Mouse (Mus musculus) heart, postnatal 25 days (tissue): ENCODE data around the gene Aqp6. TPM values are rescaled to one million over a fixed set of nuclear protein-coding genes. Genes with fewer than 3 reads are reported as not detected.

Source experiments
- DNase-seq: peaks from one replicate; pipeline ENCODE4 v3.0.0; 2022; ENCODE audit warnings: low spot score
- intact Hi-C: fragments of 180-260 bp; cut with DNase I; formaldehyde crosslinking; loops from one replicate; pipeline ENCODE4 v1.15.1; 2025
- total RNA-seq, 2 experiments: library from RNA; stranded (reverse); gene quantifications; 2 replicates each; pipeline ENCODE4 v1.2.3; 2021

Aqp6 gene
- total RNA-seq, 2 experiments from 2014 or later = not detected

DNA sequence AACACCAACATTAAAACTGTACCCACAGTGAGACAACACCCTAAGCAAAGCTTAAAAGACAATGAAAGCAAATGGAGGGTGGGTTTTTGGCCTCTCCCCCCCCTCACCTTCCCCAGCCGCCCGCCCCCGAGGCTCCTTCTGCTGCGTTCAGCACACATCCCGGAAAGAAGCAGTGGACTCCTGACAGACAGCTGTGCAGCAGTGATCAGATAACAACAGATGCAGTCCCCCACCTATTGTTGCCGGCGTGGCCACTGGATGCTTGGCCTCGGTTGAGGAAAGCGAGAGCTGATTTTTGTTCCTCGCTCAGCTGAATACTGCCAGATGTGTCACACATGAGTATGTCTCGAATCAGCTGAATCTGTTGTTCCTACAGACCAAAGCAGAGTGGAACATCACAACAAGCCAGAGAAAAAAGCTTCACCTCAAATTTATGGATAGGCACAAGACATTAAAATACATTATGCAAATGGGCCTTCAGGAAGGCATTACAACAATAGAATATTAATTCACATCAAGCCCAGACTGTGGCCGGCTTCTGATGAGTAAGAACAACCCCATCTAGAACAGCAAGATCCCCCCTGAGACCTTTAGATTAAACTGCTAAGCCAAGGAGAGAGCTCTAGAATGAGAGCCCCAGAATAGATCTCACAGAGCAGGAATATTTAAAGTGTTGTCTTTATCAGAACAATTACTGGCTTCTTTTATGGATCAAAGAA is 36.4 kb downstream of the Aqp6 start:
- intact Hi-C loops = no loop called here
- DNase-seq = no peak

DNA sequence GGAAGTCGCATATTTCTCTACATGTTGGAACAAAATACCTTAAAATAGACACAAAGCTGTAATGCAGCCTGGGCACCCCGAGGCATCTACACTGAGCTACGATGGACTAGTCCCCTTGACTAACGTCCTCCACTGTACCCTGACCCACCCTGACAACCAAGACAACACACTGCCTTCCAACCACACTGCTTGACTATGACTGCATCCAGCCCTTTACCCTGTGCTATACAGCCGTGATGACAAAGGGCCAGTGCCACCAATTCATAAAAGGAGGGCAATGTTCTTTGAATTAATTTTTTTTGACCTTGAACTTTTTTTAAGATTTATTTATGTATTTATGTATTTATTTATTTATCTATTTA is 36.9 kb downstream of the Aqp6 start:
- intact Hi-C loops = no loop called here
- no peak for DNase-seq

DNA sequence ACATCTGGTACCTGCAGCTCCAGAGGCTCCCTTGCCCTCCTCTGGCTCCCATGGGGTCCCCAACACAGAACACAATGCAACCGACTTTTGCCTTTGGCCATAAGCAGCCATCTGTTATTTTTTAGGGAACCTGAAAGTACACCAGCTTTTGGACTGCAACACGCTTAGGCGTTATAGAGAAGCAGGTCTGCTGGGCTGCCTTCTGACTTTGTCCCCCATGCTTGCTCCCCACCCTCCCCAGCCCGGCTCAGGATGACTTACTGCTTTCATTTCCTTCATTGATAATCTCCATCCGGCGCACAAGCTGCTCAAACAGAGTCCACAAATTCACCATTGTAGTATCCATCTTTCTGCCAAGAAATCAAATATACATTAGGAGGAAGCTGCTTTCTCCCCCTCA is 41.4 kb downstream of the Aqp6 start:
- intact Hi-C loops = no loop called here
- DNase-seq = no peak

DNA sequence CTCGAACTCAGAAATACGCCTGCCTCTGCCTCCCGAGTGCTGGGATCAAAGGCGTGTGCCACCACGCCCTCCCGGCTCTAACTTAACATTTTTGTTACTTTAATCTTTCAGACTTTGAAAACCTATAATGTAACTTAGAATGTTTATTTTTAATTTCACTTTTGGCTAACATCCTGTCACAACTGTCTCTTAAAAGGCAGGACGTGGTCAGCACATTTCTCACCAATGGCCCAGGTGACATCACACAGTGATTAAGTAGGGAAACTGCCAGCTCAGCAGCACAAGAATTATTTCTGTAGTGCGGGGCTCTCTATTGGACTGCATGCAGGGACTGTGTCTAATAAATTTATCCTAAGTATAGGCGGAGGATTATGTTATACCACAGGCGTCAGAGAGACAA is 42.6 kb downstream of the Aqp6 start:
- DNase-seq = no peak
- intact Hi-C loops = no loop called here

DNA sequence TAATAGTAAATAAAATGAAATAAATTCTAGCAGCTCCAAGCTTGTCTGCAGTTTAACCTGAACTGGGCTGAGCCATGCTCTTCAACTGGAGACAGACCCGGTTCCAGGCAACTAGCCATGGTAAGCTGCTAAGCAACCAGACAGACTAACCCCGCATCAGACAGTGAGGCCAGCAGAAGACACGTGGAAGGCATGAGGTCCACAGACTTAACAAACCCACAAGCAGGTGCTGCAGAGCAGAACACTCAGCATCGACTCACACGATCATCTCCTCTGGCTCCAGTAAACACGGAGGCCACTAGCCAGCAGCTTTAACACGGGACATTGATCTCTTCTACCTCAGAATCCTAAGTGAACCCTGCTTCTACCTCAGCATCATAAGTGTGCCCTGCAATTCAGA is 43.6 kb downstream of the Aqp6 start:
- no peak for DNase-seq

DNA sequence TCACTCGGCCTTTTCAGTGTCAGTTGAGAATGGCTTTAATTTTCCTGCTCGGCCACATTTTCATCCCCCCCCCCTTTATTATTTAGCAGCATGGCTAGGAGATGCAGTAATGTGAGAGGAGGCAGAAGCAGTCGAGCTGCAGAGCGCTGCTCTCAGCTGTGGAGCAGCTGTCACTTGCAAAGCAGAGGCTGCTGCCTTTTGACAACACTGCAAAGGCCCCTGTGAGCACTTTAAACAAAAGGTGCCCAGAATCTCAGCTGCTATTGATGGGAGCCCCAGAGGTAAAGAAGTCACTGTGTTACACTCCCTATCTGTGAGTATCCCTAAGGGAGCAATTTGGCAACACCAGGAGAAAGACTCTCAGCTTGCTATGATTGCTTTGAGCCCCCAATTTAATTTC is 47.1 kb downstream of the Aqp6 start:
- intact Hi-C loops = no loop called here
- no peak for DNase-seq

More for the DNA sequence above, 43.6 kb downstream of the Aqp6 start:
- intact Hi-C loops = no loop called here

DNA sequence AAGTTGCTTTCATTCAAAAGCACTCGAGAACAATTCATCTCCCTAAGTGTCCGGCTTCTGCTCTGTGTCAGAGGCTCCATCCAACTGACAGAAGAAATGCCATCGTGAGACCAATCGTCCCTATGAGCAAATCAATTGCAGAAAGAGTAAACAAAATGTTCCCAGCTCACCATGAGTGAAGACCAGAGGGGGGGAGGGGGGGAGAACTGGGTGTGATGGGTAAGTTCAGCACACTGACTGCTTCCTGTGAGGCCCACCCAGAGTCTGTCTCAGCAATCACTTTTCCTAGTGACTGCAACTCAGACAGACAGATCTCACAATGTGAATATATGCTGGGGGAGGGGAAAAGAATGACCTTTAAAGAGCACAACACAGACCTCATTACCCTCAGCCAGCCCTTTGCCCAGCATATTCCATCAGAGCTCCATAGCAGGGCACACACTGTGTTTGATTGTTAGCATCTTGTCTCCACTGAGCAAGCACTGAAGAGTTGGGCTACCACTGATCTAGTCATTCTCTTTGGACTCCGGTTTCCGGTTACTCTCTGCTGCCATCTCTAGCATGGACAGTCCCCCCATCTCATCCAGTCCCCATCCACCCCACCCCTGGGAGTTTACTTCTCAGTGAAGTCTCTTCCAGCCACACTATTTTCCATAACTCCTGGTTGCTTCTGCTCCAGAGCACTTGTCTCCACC is 48.0 kb downstream of the Aqp6 start:
- intact Hi-C loops = no loop called here
- DNase-seq = no peak

DNA sequence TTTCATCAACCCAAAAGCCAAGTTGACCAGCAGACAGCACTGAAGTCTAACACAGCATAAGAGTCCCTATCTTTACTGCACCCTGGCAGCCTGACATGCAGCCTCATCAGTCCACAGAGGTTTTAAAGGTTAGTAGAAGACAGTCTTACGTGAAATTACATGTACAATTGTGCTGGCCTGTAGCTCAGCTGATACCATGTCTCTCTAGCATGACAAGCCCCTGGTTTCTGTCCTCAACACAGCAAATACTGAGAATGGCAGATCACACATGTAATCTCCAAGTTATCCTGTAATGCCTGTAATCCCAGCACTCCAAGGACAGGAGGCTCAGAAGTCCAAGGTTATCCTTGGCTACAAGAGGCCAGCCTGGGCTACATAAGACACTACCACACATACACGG is 49.1 kb downstream of the Aqp6 start:
- intact Hi-C loops = no loop called here
- no peak for DNase-seq

DNA sequence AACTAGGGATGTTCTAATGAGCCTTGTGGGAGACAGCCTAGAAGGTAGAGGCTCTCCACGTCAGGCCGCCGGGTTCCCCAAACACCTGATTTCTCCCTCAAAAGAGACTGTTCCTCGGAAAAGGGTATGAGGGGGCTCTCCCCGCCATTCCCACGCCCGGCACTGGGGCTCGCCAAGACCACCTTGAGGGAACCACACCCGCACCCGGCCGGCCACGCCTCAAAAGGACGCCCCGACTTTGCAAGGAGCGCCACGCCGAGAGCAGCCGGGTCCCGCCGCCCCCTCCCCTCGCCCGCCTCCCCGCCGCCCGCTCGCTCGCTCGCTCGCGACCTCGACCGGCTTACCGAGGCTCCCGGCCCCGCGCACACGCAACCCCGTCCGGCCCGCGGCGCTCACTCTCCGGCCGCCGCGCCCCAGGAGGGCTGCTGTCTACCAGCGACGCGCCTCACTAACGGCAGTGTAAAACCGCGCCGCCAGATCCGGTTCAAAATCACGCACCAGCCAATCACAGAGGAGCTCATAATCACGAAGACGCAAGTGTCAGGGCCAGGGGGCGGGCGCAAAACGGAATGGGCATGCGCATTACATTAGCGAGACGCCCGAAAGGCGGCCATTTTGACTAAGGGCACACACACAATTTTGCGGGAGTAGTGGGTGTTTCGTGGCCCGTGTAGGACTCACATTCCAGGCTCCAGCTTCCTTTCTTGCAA is 50.1 kb downstream of the Aqp6 start, which contains the start of gene Racgap1:
Gene Racgap1 (minus strand): TSS at position 494 of the 710 bp plus-strand sequence.
- DNase-seq = peak; percentile 91
- intact Hi-C loops = no loop called here

DNA sequence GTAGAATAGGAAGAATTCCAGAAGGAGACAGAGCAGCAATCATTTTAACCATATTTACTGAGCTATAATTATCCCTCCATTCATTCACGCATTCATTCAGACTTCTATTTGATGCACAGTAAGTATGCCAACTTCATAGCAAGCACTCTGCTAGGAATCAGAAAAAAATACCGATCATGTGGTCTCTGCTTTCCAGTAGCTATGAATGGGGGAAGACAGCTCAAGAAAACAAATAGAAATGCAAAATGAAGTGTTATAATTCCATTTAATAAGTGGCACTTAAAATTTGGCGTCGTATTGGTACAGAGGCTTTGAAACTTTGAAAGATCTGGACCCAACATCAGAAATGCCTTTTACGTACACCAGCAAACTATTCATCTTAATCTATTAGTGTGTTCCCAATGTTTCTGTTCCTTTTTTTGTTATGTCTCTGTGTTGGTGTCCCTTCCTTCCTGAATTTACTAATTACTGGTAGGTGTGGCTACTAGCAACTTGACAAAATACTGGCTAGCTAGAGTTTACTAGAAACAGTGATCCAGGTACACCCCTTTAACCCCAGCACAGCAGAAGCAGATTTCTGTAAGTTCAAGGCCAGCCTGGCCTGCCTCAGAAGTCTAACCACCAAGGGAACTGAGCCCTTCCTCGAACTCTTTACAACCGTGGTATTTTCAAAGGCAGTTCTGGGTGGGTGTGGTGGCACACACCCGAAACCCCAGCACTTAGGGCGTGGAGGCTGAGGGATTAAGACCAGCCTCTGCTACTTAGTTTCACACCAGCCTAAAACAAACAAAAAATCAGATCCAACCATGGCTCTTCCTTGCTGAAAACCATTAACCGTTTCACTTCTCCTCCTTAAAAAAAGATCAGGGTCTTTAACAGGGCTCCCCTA is 51.0 kb downstream of the Aqp6 start:
- no peak for DNase-seq
- intact Hi-C loops = no loop called here

DNA sequence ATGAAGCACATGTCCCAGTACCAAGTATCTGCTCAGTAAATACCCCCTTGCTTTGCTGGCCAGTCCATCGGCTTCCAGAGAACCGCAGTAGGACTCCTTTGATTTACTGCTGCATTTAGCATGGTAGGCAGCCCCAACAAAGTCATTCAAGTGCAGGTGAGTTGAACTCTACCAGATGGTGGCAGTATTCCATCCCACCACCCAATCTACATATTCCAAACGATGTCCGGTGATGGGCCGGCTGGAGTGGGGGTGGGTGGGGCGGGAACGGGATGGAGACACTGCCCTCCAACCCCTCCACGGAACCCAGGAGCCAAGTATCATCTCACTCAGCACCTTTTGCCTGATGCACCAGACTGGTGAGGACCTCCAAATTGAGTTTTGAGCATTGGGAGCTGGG is 52.1 kb downstream of the Aqp6 start:
- intact Hi-C loops = no loop called here
- no peak for DNase-seq

DNA sequence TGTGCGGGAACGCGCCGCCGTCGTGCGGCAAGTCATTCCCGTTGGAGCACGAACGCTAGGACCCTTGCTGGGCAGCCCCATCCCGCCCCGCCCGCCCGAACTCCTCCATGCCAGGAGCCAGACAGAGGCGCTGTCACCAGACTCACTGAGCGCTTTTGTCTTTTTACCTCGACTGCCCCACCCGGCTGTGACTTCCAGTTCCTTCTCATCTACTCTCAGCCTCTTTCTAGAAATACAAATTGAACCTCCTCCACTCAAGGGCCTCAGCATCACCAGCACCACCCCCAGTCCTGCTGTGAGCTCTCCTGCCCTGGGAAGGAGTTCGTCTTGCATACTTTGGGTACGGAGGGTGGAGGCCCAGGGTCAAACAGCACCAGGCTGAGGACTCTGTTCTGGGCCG is 52.7 kb downstream of the Aqp6 start:
- intact Hi-C loops = no loop called here
- no peak for DNase-seq

Other genes starting within 250 kb of the Aqp6 start
- 10 to 100 TPM; 20.1 to 21.1 TPM for gene Fmnl3, start 230.9 kb upstream of the Aqp6 start, total RNA-seq
- gene Tmbim6, start 208.5 kb upstream of the Aqp6 start, total RNA-seq = 100 to 1,000 TPM; 207 to 215 TPM
- gene Nckap5l, start 143.7 kb upstream of the Aqp6 start, total RNA-seq = 1 to 10 TPM; 6.4 to 7.6 TPM
- gene Bcdin3d, start 126.7 kb upstream of the Aqp6 start, total RNA-seq = 1 to 10 TPM; 3.2 to 4.0 TPM
- gene Faim2, start 73.2 kb upstream of the Aqp6 start, total RNA-seq = under 1 TPM in 1 of 2 experiments, not detected in 1; 0.11 TPM
- gene Aqp2, start 22.3 kb upstream of the Aqp6 start, total RNA-seq = not detected
- gene Aqp5, start 10.6 kb upstream of the Aqp6 start, total RNA-seq = under 1 TPM in 1 of 2 experiments, not detected in 1; 0.22 TPM
- 1 to 10 TPM; 2.8 to 3.0 TPM for gene Racgap1, start 50.3 kb downstream of the Aqp6 start, total RNA-seq
- gene Asic1, start 69.0 kb downstream of the Aqp6 start, total RNA-seq = under 1 TPM; 0.48 to 0.55 TPM
- 10 to 100 TPM; 23.5 to 25.3 TPM for gene Smarcd1, start 100.7 kb downstream of the Aqp6 start, total RNA-seq
- 1 to 10 TPM; 2.8 to 4.2 TPM for gene Gm17349, start 104.1 kb downstream of the Aqp6 start, total RNA-seq
- gene Gpd1, start 116.1 kb downstream of the Aqp6 start, total RNA-seq = 10 to 100 TPM; 54.1 to 67.6 TPM
- 100 to 1,000 TPM; 227 to 229 TPM for gene Cox14, start 124.2 kb downstream of the Aqp6 start, total RNA-seq
- 10 to 100 TPM; 18.2 to 18.5 TPM for gene Cers5, start 171.5 kb downstream of the Aqp6 start, total RNA-seq